Mouse (Mus musculus) midbrain, postnatal 0 days (tissue): ENCODE data around the gene Btbd8. TPM values are rescaled to one million over a fixed set of nuclear protein-coding genes. Genes with fewer than 3 reads are reported as not detected.

Source experiments
- ATAC-seq: fragments of 200-750 bp; cut with Nextera tagmentation; 2 replicates; pipeline ENCODE4 v1.8.0; 2017; ENCODE audit warnings: moderate number of reproducible peaks, mild to moderate bottlenecking, moderate TSS enrichment, moderate library complexity; ENCODE audit not compliant: low FRiP score
- DNase-seq: peaks from one replicate; pipeline ENCODE4 v3.0.0-alpha.2; 2015; ENCODE audit warnings: low spot score
- H3K27ac ChIP-seq: fragments of 300-500 bp; sonication (generic); 2 replicates; pipeline ENCODE4 v1.5.1; 2014; ENCODE audit warnings: low read depth, mild to moderate bottlenecking, low read length, mixed read lengths
- H3K27me3 ChIP-seq: fragments of 300-500 bp; sonication (generic); 2 replicates; pipeline ENCODE4 v1.6.1; 2014; ENCODE audit warnings: low read length, control low read depth, mixed read lengths; ENCODE audit not compliant: insufficient read depth
- H3K36me3 ChIP-seq: fragments of 300-500 bp; sonication (generic); 2 replicates; pipeline ENCODE4 v1.6.1; 2014; ENCODE audit warnings: low read length, control low read depth, mixed read lengths; ENCODE audit not compliant: insufficient read depth
- H3K4me1 ChIP-seq: fragments of 300-500 bp; sonication (generic); 2 replicates; pipeline ENCODE4 v1.6.1; 2014; ENCODE audit warnings: mild to moderate bottlenecking, control low read depth, antibody characterized with exemption, low read length, mixed read lengths; ENCODE audit not compliant: insufficient read depth
- H3K4me2 ChIP-seq: fragments of 300-500 bp; sonication (generic); 2 replicates; pipeline ENCODE4 v1.6.1; 2014; ENCODE audit warnings: low read depth, mild to moderate bottlenecking, low read length, mixed read lengths; ENCODE audit not compliant: poor library complexity, severe bottlenecking
- H3K4me3 ChIP-seq: fragments of 300-500 bp; sonication (generic); 2 replicates; pipeline ENCODE4 v1.5.1; 2014; ENCODE audit warnings: low read depth, mild to moderate bottlenecking, low read length, moderate library complexity
- H3K9ac ChIP-seq: fragments of 300-500 bp; sonication (generic); replicated peaks from 2 replicates; pipeline ENCODE4 v1.6.1; 2014; ENCODE audit warnings: mild to moderate bottlenecking, low read length, moderate library complexity, mixed read lengths; ENCODE audit not compliant: poor library complexity, severe bottlenecking
- H3K9me3 ChIP-seq: fragments of 300-500 bp; sonication (generic); 2 replicates; pipeline ENCODE4 v1.6.1; 2016; ENCODE audit warnings: low read length, control low read depth
- CTCF ChIP-seq: IDR thresholded peaks from 2 replicates; pipeline ENCODE4 v1.5.1; 2016; ENCODE audit warnings: antibody characterized with exemption, mild to moderate bottlenecking
- WGBS: fragments of 180-500 bp; shearing (Covaris S2); extraction: QIAGEN DNeasy Blood & Tissue Kit; methylation state at CpG from one replicate; pipeline ENCODE4 v1.1.7; 2014; 5-methylcytosine and 5-hydroxymethylcytosine counted together
- polyA plus RNA-seq: library from polyadenylated mRNA; unstranded; fragments of >200 nt; fragmentation: Nextera tagmentation; extraction: Ambion mirVana; gene quantifications from 2 replicates; pipeline ENCODE4 v1.2.1, GENCODE M21; 2015
- total RNA-seq: library from RNA; depleted of rRNA; stranded (reverse); fragments of >200 nt; gene quantifications from 2 replicates; pipeline ENCODE4 v1.2.3, GENCODE M21; 2014

Gene Btbd8
- total and polyA plus RNA-seq, 2 experiments from 2014 or later = 24.9 to 38.9 TPM

DNA sequence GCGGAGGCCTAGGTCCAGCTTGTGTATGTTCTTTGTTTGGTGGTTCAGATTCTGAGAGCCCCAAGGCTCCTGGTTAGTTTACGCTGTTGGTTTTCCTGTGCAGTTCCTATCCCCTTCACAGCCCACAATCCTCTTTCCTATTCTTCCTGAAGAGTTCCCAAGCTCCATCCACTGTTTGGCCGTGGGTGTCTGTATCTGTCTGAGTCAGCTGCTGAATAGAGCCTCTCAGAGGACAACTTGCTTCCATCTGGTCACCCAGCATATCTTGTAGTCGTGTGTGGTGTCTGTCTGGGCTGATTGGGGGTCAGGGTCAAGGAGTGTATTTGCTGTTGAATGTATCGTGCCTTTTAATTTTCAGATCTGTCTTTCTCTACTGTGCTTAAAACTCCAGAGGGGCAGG lies 4.1 kb downstream of the Btbd8 start:
- Histone ChIP-seq H3K27ac (no peak overlapping the region), H3K4me1 (no peaks in the 10 kb centered on the region; the same call in 1 of the 2 replicates), H3K27me3 (no peaks in the 10 kb centered on the region), H3K36me3 (no peaks in the 10 kb centered on the region), H3K4me3 (no peak overlapping the region), H3K4me2 (no peak overlapping the region), H3K9ac (no peak overlapping the region), H3K9me3 (no peaks in the 10 kb centered on the region)
- ATAC-seq (no peak), DNase-seq (no peak)
- TF ChIP-seq CTCF = no peak
- 89% methylated on average over 5 of the region's 5 CpGs for WGBS

GRCm38 (mm10) chr5:107444251-107444650 lies 6.5 kb downstream of the Btbd8 start:
- Histone ChIP-seq H3K27me3 (no peaks in the 10 kb centered on the region), H3K4me2 (no peak overlapping the region), H3K36me3 (no peaks in the 10 kb centered on the region), H3K27ac (no peak overlapping the region), H3K4me1 (no peaks in the 10 kb centered on the region), H3K9me3 (no peaks in the 10 kb centered on the region), H3K4me3 (no peak overlapping the region), H3K9ac (no peak overlapping the region)
- no peak for TF ChIP-seq CTCF
- 72% methylated on average over 4 of the region's 4 CpGs for WGBS
- ATAC-seq (no peak), DNase-seq (no peak)

- WGBS = 88% methylated on average over 4 of the region's 4 CpGs
- 0 out of 2 replicates have a peak, but pooled peaks cover 4% of the 10 kb centered on the region for H3K36me3 ChIP-seq
- no peak for DNase-seq
- no peak overlapping the region for H3K4me2 ChIP-seq
- no peak for ATAC-seq
- H3K9ac ChIP-seq = no peak overlapping the region
- H3K4me3 ChIP-seq = no peak overlapping the region
- H3K4me1 ChIP-seq = no peaks in the 10 kb centered on the region
- no peaks in the 10 kb centered on the region for H3K9me3 ChIP-seq
- TF ChIP-seq CTCF = no peak
- H3K27ac ChIP-seq = no peak overlapping the region
- H3K27me3 ChIP-seq = no peaks in the 10 kb centered on the region
Measured at GRCm38 (mm10) chr5:107447977-107448376, 10.2 kb downstream of the Btbd8 start.

DNA sequence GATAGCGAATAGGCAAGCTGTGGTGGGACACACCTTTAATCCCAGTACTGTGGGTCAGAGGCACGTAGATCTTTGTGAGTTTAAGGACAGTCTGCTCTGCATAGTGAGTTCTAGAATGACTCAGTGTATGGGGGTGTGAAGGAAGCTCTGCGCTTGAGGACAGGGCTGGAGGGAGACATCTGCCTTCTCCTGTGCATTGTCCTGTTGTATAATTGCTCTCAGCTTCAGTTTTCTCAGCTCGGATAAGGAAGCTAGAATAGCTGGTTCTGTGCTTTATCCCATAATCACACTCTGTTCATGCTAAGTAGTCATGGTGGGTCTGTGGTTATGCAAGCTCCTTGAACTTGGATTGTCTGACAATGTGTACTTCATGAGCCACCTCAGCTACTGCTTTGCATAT lies 11.0 kb downstream of the Btbd8 start:
- H3K4me2 ChIP-seq = no peak overlapping the region
- H3K9me3 ChIP-seq = no peaks in the 10 kb centered on the region
- H3K27ac ChIP-seq = no peak overlapping the region
- no peak overlapping the region for H3K9ac ChIP-seq
- H3K4me1 ChIP-seq = no peaks in the 10 kb centered on the region
- TF ChIP-seq CTCF = no peak
- no peak for ATAC-seq
- WGBS = 94% methylated on average over 4 of the region's 4 CpGs
- H3K36me3 ChIP-seq = 0 out of 2 replicates have a peak, but pooled peaks cover 4% of the 10 kb centered on the region
- no peak overlapping the region for H3K4me3 ChIP-seq
- no peak for DNase-seq
- no peaks in the 10 kb centered on the region for H3K27me3 ChIP-seq

GRCm38 (mm10) chr5:107449620-107450019 lies 11.8 kb downstream of the Btbd8 start:
- ATAC-seq (no peak), DNase-seq (no peak)
- Histone ChIP-seq H3K27me3 (no peaks in the 10 kb centered on the region), H3K4me2 (no peak overlapping the region), H3K9ac (no peak overlapping the region), H3K36me3 (0 out of 2 replicates have a peak, but pooled peaks cover 4% of the 10 kb centered on the region), H3K27ac (no peak overlapping the region), H3K4me3 (no peak overlapping the region), H3K9me3 (no peaks in the 10 kb centered on the region), H3K4me1 (no peaks in the 10 kb centered on the region)
- WGBS = 92% methylated on average over 5 of the region's 5 CpGs
- no peak for TF ChIP-seq CTCF

DNA sequence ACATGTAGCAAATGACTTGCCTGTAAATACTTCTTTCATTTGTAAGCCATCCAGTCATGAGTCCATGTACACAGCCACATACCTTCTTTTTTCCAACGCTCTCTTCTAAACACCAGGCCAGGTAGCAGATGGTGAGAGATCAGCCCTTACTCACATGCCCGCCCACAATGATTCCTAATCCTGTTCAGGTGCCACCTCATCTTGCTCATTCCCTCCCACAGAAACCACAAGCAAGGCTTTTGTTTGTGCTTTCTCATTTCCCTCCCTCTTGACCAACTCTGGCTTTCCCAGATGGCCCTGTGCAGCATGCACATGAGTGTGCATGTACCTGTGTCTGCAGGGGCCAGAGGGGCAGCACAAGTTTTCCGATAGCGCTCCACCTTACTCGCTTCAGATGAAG lies 12.5 kb downstream of the Btbd8 start:
- H3K4me3 ChIP-seq = no peak overlapping the region

More for the DNA sequence above, 12.5 kb downstream of the Btbd8 start:
- H3K9me3 ChIP-seq = no peaks in the 10 kb centered on the region
- 0 out of 2 replicates have a peak, but pooled peaks cover 4% of the 10 kb centered on the region for H3K36me3 ChIP-seq
- no peaks in the 10 kb centered on the region for H3K27me3 ChIP-seq
- ATAC-seq (no peak), DNase-seq (no peak)
- no peaks in the 10 kb centered on the region for H3K4me1 ChIP-seq
- no peak overlapping the region for H3K9ac ChIP-seq
- 91% methylated on average over 5 of the region's 5 CpGs for WGBS
- no peak for TF ChIP-seq CTCF
- H3K27ac ChIP-seq = no peak overlapping the region
- no peak overlapping the region for H3K4me2 ChIP-seq
